Mouse (Mus musculus) mature B cell (primary cell): ENCODE measurements around the gene Ccdc151.

Experiments
- in situ Hi-C: fragments of 300-500 bp; cut with MboI; formaldehyde crosslinking; loops from 2 replicates; pipeline ENCODE4 v1.14.3; 2019

Ccdc151 gene

DNA sequence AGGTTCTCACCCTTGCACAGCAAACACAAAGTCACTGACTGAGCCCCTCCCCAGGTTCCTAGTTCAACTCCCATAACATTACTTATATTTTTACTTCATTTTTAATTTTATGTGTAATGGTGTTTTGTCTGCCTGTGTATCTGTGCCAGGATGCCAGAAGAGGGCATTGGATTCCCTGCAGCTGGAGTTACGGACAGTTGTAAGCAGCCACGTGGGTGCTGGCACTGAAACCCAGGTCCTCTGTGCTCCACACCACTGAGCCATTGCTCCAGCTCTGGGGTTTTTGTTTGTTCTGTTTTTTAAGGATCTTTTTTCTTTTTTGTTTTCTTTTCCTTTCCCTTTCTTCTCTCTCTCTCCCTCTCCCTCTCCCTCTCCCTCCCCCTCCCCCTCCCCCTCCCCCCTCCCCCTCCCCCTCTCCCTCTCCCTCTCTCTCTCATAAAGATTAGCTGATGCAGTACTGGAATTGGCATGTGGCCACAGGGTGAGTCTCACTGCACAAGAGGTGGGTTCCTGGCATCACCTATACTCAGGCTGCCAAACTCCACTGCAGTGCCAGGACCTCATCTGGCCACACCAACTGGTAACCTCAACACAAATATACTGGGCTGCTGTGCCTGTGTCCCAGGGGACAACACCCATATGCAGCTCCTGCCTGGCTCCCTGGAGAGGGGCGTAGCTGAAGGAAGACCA is 6.1 kb downstream of the Ccdc151 start:
- in situ Hi-C loops, result no loop called here

GRCm38 (mm10) chr9:21992227-21992626 is 10.2 kb downstream of the Ccdc151 start:
- in situ Hi-C loops, result no loop called here

DNA sequence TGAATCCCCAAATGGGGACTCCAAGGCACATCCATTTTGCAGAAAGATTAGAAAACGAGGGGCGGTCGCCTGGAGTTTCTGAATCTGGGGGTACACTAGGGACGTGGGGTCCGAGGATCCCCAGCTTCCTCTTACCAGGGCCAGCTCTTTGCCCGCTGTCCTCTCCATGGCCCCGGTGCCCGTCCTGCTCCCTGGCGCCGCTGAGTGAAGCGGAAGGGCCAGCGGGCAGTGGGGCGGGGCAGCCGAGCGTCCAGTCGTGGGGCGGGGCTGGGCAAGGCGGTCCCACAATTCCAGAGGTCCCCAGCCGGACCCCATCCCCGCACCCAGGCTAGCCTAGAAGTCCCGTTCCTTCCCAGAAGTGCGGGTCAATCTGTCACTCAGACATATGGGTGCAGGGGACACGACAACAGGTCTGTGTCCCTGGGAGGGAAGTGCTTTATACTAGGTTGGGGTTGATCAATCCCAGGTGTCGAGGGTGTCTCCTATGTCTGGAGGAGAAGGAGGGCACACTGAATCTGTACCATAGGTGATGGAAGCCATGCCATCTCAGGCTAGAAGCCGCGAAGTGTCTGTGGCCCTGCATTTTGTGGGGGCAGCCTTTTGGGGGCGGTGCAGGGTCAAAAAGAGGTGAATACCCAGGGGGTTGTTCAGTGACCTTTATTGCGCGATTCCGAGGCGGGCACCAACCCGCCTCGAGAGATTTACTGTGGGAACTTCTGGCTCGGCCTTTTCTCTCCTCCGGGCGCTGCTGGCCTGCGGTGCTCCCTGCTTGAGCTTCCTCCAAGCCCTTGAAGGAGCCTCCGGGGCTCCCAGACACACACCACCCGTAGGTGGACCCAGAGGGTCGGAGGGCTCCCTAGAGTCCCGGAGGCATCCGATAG is 13.0 kb downstream of the Ccdc151 start, which contains the start of gene Rgl3:
Gene Rgl3 (minus strand): TSS at position 217 of the 881 bp plus-strand sequence.
- in situ Hi-C loops, result no loop called here

GRCm38 (mm10) chr9:21988421-21989101 is 13.9 kb downstream of the Ccdc151 start:
- in situ Hi-C loops, result no loop called here

GRCm38 (mm10) chr9:21987592-21988342 is 14.7 kb downstream of the Ccdc151 start:
- in situ Hi-C loops, result no loop called here

DNA sequence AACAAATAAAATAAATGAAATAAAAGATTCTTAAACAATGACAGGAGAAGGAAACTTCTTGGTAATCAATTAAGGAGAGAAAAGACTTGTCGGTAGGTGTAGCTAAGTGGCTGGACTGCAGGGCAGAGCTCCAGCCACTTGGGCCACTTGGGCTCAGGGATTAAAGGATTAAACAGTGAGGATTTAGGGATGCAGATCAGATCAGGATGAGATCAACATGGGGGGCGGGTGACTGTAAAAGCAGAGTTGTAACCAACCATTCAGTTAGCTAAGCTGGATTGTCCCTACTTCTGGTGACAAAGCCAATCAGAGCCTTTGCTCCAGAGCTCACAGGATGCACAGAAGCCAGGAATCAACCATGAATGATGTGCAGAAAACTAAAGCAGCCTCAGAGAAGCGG is 18.5 kb downstream of the Ccdc151 start:
- in situ Hi-C loops, result no loop called here

DNA sequence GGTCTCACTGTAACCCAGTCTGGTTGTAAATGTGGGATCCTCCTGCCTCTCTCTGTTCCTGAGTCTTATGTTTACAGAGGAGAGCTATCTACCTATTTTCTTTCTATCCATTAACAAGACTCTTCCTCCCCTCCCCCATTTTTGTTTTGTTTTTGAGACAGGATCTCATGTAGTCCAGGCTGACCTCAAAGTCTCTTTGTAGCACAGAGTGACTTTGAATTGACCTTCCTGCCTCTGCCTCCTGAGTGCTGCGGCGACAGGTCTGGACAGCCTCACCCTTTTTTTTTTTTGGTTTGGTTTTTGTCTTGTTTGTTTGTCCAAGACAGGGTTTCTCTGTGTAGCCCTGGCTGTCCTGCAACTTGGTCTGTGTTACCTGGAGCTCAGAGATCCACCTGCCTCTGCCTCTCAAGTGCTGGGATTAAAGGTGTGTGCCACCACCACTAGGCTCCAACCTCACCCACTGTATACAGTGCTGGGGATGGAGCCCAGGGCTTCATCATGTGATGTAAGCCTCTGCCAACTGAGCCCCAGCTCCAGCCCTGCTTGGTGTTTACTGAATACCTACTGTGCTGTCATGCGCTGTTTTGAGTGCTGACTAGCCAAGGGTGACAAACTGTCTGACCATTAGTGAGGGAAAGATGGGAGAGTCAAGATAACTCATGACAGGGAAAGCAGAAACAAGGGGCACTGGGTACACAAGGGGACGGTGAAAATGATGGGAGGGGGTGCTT is 23.9 kb downstream of the Ccdc151 start:
- in situ Hi-C loops, result no loop called here

DNA sequence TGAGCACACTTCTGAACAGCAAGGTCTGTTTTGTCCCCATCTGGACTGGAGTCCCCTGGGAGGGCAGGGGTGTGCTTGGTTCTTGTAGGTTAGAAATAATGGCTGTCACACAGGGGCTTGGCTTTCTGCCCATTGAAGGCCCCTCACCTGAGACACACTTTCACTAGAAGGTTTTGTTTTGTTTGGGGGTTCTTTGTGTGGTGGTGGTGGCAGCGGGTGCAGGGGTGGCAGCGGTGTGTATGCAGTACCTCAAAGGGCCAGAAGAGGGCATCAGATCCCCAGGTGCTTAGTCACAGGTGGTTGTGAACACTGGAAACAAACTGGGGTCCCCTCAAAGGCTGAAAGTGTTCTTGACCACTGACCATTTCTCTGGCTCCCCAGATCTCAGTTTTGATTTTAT is 24.5 kb downstream of the Ccdc151 start:
- in situ Hi-C loops, result no loop called here

DNA sequence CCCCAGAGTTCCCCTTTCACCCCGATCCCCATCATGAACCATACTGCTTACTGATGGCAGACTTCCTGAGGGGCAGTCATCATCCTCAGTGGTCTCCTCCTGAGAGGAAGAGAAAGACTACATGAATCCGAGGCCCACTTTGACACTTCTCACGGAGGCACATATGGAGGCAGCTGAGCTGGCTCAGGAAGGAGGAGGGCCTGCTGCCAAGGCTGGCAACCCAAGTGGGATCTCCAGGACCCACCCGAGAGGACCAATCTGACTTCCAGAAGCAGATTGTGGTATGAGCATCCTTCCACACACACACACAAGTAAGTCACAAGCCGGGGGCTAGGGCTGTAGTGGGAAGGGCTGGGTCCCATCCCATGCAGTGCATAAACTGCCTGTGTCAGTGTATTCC is 25.1 kb downstream of the Ccdc151 start:
- in situ Hi-C loops, result no loop called here

GRCm38 (mm10) chr9:21976626-21977175 is 25.7 kb downstream of the Ccdc151 start:
- in situ Hi-C loops, result no loop called here

DNA sequence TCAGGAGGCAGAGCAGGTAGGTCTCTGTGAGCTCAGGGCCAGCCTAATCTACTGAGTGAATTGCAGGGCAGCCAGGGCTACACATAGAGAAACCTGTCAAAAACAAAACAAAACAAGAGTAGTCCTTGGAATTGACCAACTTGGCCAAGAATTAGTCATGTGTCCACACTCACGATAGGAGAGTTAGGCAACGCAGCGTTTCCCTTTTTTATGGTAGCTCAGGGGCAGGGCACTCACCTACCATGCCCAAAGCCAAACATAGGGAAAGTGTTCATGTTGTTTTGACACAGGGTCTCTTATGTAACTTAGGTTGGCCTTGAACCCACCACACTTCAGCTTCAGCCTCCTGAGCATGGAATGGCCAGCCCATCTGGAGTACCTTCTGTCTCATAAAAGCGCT is 33.1 kb downstream of the Ccdc151 start:
- in situ Hi-C loops, result no loop called here

DNA sequence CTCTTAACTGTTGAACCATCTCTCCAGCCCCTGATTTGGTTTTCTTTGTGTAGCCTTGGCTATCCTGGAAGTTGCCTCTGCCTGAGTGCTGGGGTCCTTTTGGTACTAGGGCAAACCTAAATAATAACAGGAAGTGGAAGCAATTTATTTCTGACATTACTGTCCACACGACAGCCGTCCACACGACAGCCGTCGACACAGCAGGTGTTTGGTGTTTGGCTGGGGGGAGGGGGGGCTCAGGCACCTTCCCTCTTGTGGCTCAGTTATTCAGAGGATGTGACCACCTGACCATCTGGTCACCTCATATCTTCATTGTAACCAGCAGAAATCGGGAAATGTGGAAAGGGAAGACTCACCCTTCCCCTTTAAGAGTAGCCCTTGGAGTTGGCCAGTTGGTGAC is 33.6 kb downstream of the Ccdc151 start:
- in situ Hi-C loops, result no loop called here

- in situ Hi-C loops, result no loop called here
Measured at GRCm38 (mm10) chr9:21963417-21963816, 39.0 kb downstream of the Ccdc151 start, which contains the start of gene Epor. Gene Epor (minus strand): TSS chr9:21963506.

DNA sequence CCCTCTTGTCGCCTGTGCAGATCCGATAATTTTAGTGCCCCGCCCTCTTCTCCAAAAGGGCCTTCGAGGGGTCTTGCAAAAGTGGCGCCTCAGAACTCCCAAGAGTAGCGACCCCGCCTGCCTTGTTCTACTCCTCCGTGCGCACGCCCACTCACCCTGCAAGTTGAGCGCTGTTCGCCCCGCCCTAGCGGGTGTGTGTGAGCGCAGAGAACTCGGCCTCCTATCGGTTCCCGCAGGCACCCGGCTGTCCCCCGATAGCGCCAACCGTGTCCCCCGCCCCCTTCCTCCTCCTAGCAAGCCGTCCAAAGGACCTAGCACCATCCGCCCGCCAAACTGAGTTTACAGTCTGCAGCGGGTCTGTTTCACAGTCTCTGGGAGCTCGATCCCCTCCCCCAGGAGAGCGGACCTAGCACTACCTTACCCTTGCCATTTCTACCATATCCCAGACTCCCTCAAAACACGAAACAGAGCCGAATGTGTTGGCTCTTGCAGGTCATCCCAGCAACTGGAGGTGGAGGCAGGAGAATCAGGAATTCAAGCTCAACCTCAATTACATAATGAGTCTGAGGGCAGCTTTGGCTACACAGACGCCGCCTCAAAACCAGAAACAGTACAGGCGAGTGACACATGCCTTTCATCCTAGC is 39.9 kb downstream of the Ccdc151 start:
- in situ Hi-C loops, result no loop called here

DNA sequence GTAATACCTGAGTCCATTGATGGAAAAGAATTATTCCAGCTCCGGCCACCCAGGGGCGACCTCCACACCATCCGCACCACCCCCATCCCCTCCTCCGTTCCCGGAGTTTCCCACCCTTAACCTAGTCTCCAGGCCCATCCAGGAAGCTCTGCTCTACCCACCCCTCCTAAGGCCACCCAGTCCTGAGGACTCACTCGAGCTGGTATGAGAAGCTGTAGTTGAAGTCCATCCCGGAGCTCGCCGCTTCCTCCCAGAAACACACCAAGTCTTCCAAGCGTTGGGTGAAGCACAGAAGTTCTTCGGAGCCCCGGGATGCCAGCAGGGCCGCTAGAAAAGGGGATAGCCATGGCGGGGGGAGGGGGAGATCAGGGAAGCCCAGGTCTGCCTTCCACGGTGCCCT is 40.4 kb downstream of the Ccdc151 start:
- in situ Hi-C loops, result no loop called here

GRCm38 (mm10) chr9:21961366-21961980 is 41.0 kb downstream of the Ccdc151 start:
- in situ Hi-C loops, result no loop called here

GRCm38 (mm10) chr9:21960558-21961208 is 41.8 kb downstream of the Ccdc151 start:
- in situ Hi-C loops, result no loop called here

DNA sequence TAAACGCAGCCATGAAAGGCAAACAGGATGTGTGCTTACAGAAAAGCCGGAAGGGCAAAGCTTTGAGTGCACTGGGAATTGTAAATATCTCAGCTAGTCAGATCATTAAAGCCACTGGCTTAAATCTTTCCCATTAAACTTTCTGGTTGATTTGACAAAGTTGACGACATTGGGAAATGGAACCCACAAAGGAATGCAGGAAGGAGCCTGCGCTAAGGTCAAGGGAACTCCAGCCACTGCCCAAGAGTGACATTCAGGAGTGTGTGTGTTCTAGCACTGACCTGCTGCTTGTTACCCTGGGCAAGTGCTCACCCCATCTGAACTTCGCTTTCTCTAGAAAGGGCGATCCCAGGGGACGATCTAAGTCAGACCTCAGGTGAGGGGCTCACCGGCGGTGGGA is 42.3 kb downstream of the Ccdc151 start:
- in situ Hi-C loops, result no loop called here

GRCm38 (mm10) chr9:21959244-21959643 is 43.2 kb downstream of the Ccdc151 start:
- in situ Hi-C loops, result no loop called here
